Mouse (Mus musculus) CH12.LX (cell line): ENCODE data around the gene Akap5. TPM values are rescaled to one million over a fixed set of nuclear protein-coding genes. Genes with fewer than 3 reads are reported as not detected.

Experiments
- DNase-seq: peaks from one replicate; pipeline ENCODE4 v3.0.0-alpha.2; 2013; ENCODE audit errors: extremely low read depth
- H3K27ac ChIP-seq: 2 replicates; pipeline ENCODE4 v1.5.1; 2012; ENCODE audit warnings: low read depth, mild to moderate bottlenecking, control low read depth, moderate library complexity; ENCODE audit not compliant: insufficient read depth
- H3K27me3 ChIP-seq: replicated peaks from 2 replicates; pipeline ENCODE3; 2012; ENCODE audit warnings: inconsistent platforms
- H3K36me3 ChIP-seq, 2 experiments: replicated peaks in 1 of 2; 2 replicates each; pipeline versions ENCODE3 to v1.6.1; 2012; ENCODE audit warnings: inconsistent platforms in 1 of 2, low read length in 1 of 2, mild to moderate bottlenecking in 1 of 2, mixed read lengths in 1 of 2, moderate library complexity in 1 of 2; ENCODE audit not compliant: control insufficient read depth in 1 of 2, insufficient read depth in 1 of 2
- H3K4me1 ChIP-seq, 2 experiments: 2 replicates each; pipeline ENCODE4 v1.6.1; 2012; ENCODE audit warnings: inconsistent platforms in 1 of 2, moderate library complexity in 1 of 2; ENCODE audit not compliant: insufficient read depth in 2 of 2, control insufficient read depth in 1 of 2
- H3K4me2 ChIP-seq: 2 replicates; pipeline ENCODE4 v1.6.1; 2012; ENCODE audit warnings: low read depth, mild to moderate bottlenecking, control low read depth; ENCODE audit not compliant: poor library complexity, insufficient read depth, severe bottlenecking
- H3K4me3 ChIP-seq, 3 experiments: fragments of 150-350 bp in 1 of 3; sonication (generic) in 1 of 3; replicated peaks in 1 of 3; 2 replicates each; pipeline versions ENCODE3 to v1.5.1; 2011 to 2012; ENCODE audit warnings: low read depth in 2 of 3, low read length in 2 of 3, mild to moderate bottlenecking in 2 of 3, moderate library complexity in 2 of 3, control low read depth in 1 of 3, improper control_type of control experiment in 1 of 3, inconsistent platforms in 1 of 3, mixed read lengths in 1 of 3; ENCODE audit not compliant: poor library complexity in 1 of 3
- H3K79me2 ChIP-seq: replicated peaks from 2 replicates; pipeline ENCODE4 v1.6.1; 2012; ENCODE audit warnings: mild to moderate bottlenecking, moderate library complexity; ENCODE audit not compliant: control insufficient read depth, poor library complexity, insufficient read depth, severe bottlenecking; ENCODE audit errors: extremely low read depth
- H3K9ac ChIP-seq: 2 replicates; pipeline ENCODE4 v1.6.1; 2012; ENCODE audit warnings: low read depth, mild to moderate bottlenecking, control low read depth, moderate library complexity; ENCODE audit not compliant: insufficient read depth
- H3K9me3 ChIP-seq: replicated peaks from 2 replicates; pipeline ENCODE3; 2012; ENCODE audit warnings: low read length, inconsistent platforms, mixed read lengths
- BHLHE40 ChIP-seq: IDR thresholded peaks from 2 replicates; pipeline ENCODE4 v1.6.1; 2011; ENCODE audit warnings: mild to moderate bottlenecking, low read depth, low read length, improper control_type of control experiment
- CHD1 ChIP-seq: IDR thresholded peaks from 2 replicates; pipeline ENCODE4 v1.6.1; 2012; ENCODE audit warnings: low read depth, low read length, improper control_type of control experiment, inconsistent platforms
- ELF1 ChIP-seq: IDR thresholded peaks from 2 replicates; pipeline ENCODE4 v1.6.1; 2014; ENCODE audit warnings: low read depth, mild to moderate bottlenecking, inconsistent platforms, low read length, improper control_type of control experiment
- GABPA ChIP-seq: IDR thresholded peaks from 2 replicates; pipeline ENCODE4 v1.6.1; 2012; ENCODE audit warnings: low read depth, low read length, improper control_type of control experiment, inconsistent platforms; ENCODE audit not compliant: insufficient replicate concordance
- HCFC1 ChIP-seq: IDR thresholded peaks from 2 replicates; pipeline ENCODE4 v1.6.1; 2012; ENCODE audit warnings: low read depth, mild to moderate bottlenecking, inconsistent platforms, low read length, improper control_type of control experiment
- JUN ChIP-seq: IDR thresholded peaks from 2 replicates; pipeline ENCODE4 v1.6.1; 2011; ENCODE audit warnings: low read depth, mild to moderate bottlenecking, low read length, improper control_type of control experiment, moderate library complexity; ENCODE audit not compliant: insufficient read depth
- MAX ChIP-seq: IDR thresholded peaks from 2 replicates; pipeline ENCODE4 v1.6.1; 2011; ENCODE audit warnings: low read length, improper control_type of control experiment
- MAZ ChIP-seq: IDR thresholded peaks from 2 replicates; pipeline ENCODE4 v1.6.1; 2012; ENCODE audit warnings: low read depth, mild to moderate bottlenecking, inconsistent platforms, low read length, improper control_type of control experiment, moderate library complexity
- NELFE ChIP-seq: IDR thresholded peaks from 2 replicates; pipeline ENCODE4 v1.6.1; 2011; ENCODE audit warnings: low read depth, low read length, improper control_type of control experiment
- NRF1 ChIP-seq: IDR thresholded peaks from 2 replicates; pipeline ENCODE4 v1.6.1; 2014; ENCODE audit warnings: low read depth, mild to moderate bottlenecking, inconsistent platforms, low read length, improper control_type of control experiment, moderate library complexity
- PAX5 ChIP-seq: IDR thresholded peaks from 2 replicates; pipeline ENCODE4 v1.6.1; 2012; ENCODE audit warnings: low read length, inconsistent platforms, mixed read lengths
- POLR2A ChIP-seq: IDR thresholded peaks from 2 replicates; pipeline ENCODE4 v1.6.1; 2011; ENCODE audit warnings: low read depth, mild to moderate bottlenecking, improper control_type of control experiment, low read length
- POLR2AphosphoS2 ChIP-seq: IDR thresholded peaks from 2 replicates; pipeline ENCODE4 v1.6.1; 2011; ENCODE audit warnings: low read depth, low read length, improper control_type of control experiment
- RCOR1 ChIP-seq: conservative IDR thresholded peaks from 2 replicates; pipeline ENCODE4 v1.6.1; 2012; ENCODE audit warnings: low read depth, mild to moderate bottlenecking, inconsistent platforms, low read length, improper control_type of control experiment
- SIN3A ChIP-seq: IDR thresholded peaks from 2 replicates; pipeline ENCODE4 v1.6.1; 2012; ENCODE audit warnings: low read length, improper control_type of control experiment, inconsistent platforms
- SMC3 ChIP-seq: IDR thresholded peaks from 2 replicates; pipeline ENCODE4 v1.6.1; 2011; ENCODE audit warnings: low read depth, low read length, improper control_type of control experiment
- TCF12 ChIP-seq: IDR thresholded peaks from 2 replicates; pipeline ENCODE4 v1.6.1; 2014; ENCODE audit warnings: low read depth, mild to moderate bottlenecking, inconsistent platforms, low read length, improper control_type of control experiment
- ZC3H11A ChIP-seq: IDR thresholded peaks from 2 replicates; pipeline ENCODE4 v1.6.1; 2012; ENCODE audit warnings: low read depth, mild to moderate bottlenecking, inconsistent platforms, low read length, improper control_type of control experiment
- ZKSCAN1 ChIP-seq: IDR thresholded peaks from 2 replicates; pipeline ENCODE4 v1.6.1; 2012; ENCODE audit warnings: low read depth, inconsistent platforms, low read length, improper control_type of control experiment, borderline replicate concordance
- ZMIZ1 ChIP-seq: IDR thresholded peaks from 2 replicates; pipeline ENCODE4 v1.6.1; 2012; ENCODE audit warnings: low read depth, mild to moderate bottlenecking, inconsistent platforms, low read length, improper control_type of control experiment
- dilution Hi-C: fragments of 300-500 bp; cut with MboI; formaldehyde crosslinking; loops from 2 replicates; pipeline ENCODE4 v1.14.3; 2020; ENCODE audit warnings: low sequenced_read_pairs; ENCODE audit not compliant: extremely low pct_unique_long_range_greater_than_20kb, extremely low pct_ligation_motif_present
- in situ Hi-C: fragments of 300-500 bp; cut with MboI; formaldehyde crosslinking; loops from 3 replicates; pipeline ENCODE4 v1.14.3; 2019; ENCODE audit warnings: low sequenced_read_pairs, low pct_ligation_motif_present, low pct_unique_long_range_greater_than_20kb, mixed read lengths
- polyA plus RNA-seq: library from polyadenylated mRNA; unstranded; fragments of >175 nt; gene quantifications from 2 replicates; pipeline ENCODE4 v1.2.1, GENCODE M21; 2012; ENCODE audit warnings: low read depth; ENCODE audit not compliant: insufficient read length
- total RNA-seq, 2 experiments: library from RNA; depleted of rRNA; stranded (reverse); fragments of 300-350 nt in 1 of 2; fragments of >200 nt in 1 of 2; gene quantifications; 2 replicates each; pipeline ENCODE4 v1.2.3; 2012 to 2014

Gene Akap5
- total and polyA plus RNA-seq, 3 experiments = 0.27 to 0.89 (median 0.38) TPM

- in situ Hi-C loops = loop anchor here (10.0 to 25.0 kb wide), 2 partner anchors 71 to 323 kb away; no protein-coding TSS in a partner anchor
Observed at GRCm38 (mm10) chr12:76335641-76336040, 10.9 kb downstream of the Akap5 start.

GRCm38 (mm10) chr12:76336111-76336965, 11.6 kb downstream of the Akap5 start:
- H3K9ac ChIP-seq = no peak overlapping the region
- no peaks in the 10 kb centered on the region for H3K79me2 ChIP-seq
- no peak overlapping the region for H3K4me2 ChIP-seq
- DNase-seq = no peak
- no peaks in the 10 kb centered on the region for H3K9me3 ChIP-seq
- no peak overlapping the region for H3K27ac ChIP-seq
- TF ChIP-seq RCOR1 (no peak), TCF12 (no peak), ZC3H11A (no peak), BHLHE40 (no peak), SMC3 (no peak), ZKSCAN1 (no peak), MAZ (no peak), NRF1 (no peak), ELF1 (no peak), POLR2AphosphoS2 (no peak), NELFE (no peak), HCFC1 (no peak), JUN (no peak)
- TF ChIP-seq, all 38 proteins: peak for 0
- no peaks in the 10 kb centered on the region for H3K27me3 ChIP-seq
- in situ Hi-C loops (loop anchor here (10.0 to 25.0 kb wide), 2 partner anchors 72 to 324 kb away; no protein-coding TSS in a partner anchor), dilution Hi-C loops (no loop called here)
- H3K4me1 ChIP-seq = peaks cover 0 to 10% of the 10 kb centered on the region in 2 experiments; a peak in 2 of 4 replicates
- no peak overlapping the region for H3K4me3 ChIP-seq
- peaks cover 0 to 13% of the 10 kb centered on the region in 2 experiments for H3K36me3 ChIP-seq

More at GRCm38 (mm10) chr12:76335641-76336040, 10.9 kb downstream of the Akap5 start:
- peaks cover 0 to 6% of the 10 kb centered on the region in 2 experiments; a peak in 2 of 4 replicates for H3K4me1 ChIP-seq
- H3K9me3 ChIP-seq = no peaks in the 10 kb centered on the region
- H3K36me3 ChIP-seq = peaks cover 0 to 17% of the 10 kb centered on the region in 2 experiments
- no peak for DNase-seq
- no peak overlapping the region for H3K27ac ChIP-seq
- H3K9ac ChIP-seq = no peak overlapping the region
- no peak overlapping the region for H3K4me2 ChIP-seq
- no peaks in the 10 kb centered on the region for H3K79me2 ChIP-seq
- H3K4me3 ChIP-seq = no peak overlapping the region
- no peaks in the 10 kb centered on the region for H3K27me3 ChIP-seq
- dilution Hi-C loops = no loop called here
- no peak for TF ChIP-seq MAZ
- no peak for TF ChIP-seq NELFE
- no peak for TF ChIP-seq ZC3H11A
- TF ChIP-seq GABPA = no peak
- no peak for TF ChIP-seq JUN
- TF ChIP-seq POLR2AphosphoS2 = no peak
- TF ChIP-seq POLR2A = no peak
- no peak for TF ChIP-seq PAX5
- TF ChIP-seq MAX = no peak
- TF ChIP-seq CHD1 = no peak
- TF ChIP-seq RCOR1 = no peak
- no peak for TF ChIP-seq ELF1
- no peak for TF ChIP-seq ZMIZ1
- no peak for TF ChIP-seq SIN3A
